Mouse (Mus musculus): ENCODE results near the gene Spag17.

The Spag17 gene

GRCm38 (mm10) chr3:99965863-99966262, 80.7 kb downstream of the Spag17 start:
- DNase-seq (ENCODE audit: low spot score): no peak

- DNase-seq (ENCODE audit: low spot score): no peak
Measured at GRCm38 (mm10) chr3:99966285-99966684, 81.1 kb downstream of the Spag17 start.

GRCm38 (mm10) chr3:99970766-99971165, 85.6 kb downstream of the Spag17 start:
- no peak for DNase-seq (ENCODE audit: low spot score)

GRCm38 (mm10) chr3:99981046-99981445, 95.8 kb downstream of the Spag17 start:
- DNase-seq (ENCODE audit: low spot score): no peak

GRCm38 (mm10) chr3:100004676-100005075, 119.5 kb downstream of the Spag17 start:
- DNase-seq (ENCODE audit: low spot score): no peak

GRCm38 (mm10) chr3:100009807-100010206, 124.6 kb downstream of the Spag17 start:
- DNase-seq (ENCODE audit: low spot score): no peak

GRCm38 (mm10) chr3:100014110-100014509, 128.9 kb downstream of the Spag17 start:
- DNase-seq (ENCODE audit: low spot score): no peak

- DNase-seq (ENCODE audit: low spot score): no peak
Measured at GRCm38 (mm10) chr3:100031291-100031690, 146.1 kb downstream of the Spag17 start.

GRCm38 (mm10) chr3:100032969-100033368, 147.8 kb downstream of the Spag17 start:
- no peak for DNase-seq (ENCODE audit: low spot score)

- no peak for DNase-seq (ENCODE audit: low spot score)
Measured at GRCm38 (mm10) chr3:100034366-100034956, 149.3 kb downstream of the Spag17 start.

GRCm38 (mm10) chr3:100035097-100035496, 149.9 kb downstream of the Spag17 start:
- DNase-seq (ENCODE audit: low spot score): no peak

- DNase-seq (ENCODE audit: low spot score): no peak
Measured at GRCm38 (mm10) chr3:100036846-100037245, 151.6 kb downstream of the Spag17 start.

GRCm38 (mm10) chr3:100074406-100074805, 189.2 kb downstream of the Spag17 start:
- no peak for DNase-seq (ENCODE audit: low spot score)

GRCm38 (mm10) chr3:100102386-100103092, 217.3 kb downstream of the Spag17 start:
- DNase-seq (ENCODE audit: low spot score): no peak

GRCm38 (mm10) chr3:100106736-100107135, 221.5 kb downstream of the Spag17 start:
- no peak for DNase-seq (ENCODE audit: low spot score)

GRCm38 (mm10) chr3:100118681-100119080, 233.5 kb downstream of the Spag17 start:
- no peak for DNase-seq (ENCODE audit: low spot score)

- no peak for DNase-seq (ENCODE audit: low spot score)
Measured at GRCm38 (mm10) chr3:100121961-100122360, 236.8 kb downstream of the Spag17 start.

- DNase-seq (ENCODE audit: low spot score): no peak
Measured at GRCm38 (mm10) chr3:100122445-100122844, 237.2 kb downstream of the Spag17 start.

- no peak for DNase-seq (ENCODE audit: low spot score)
Measured at GRCm38 (mm10) chr3:100160682-100161445, 275.7 kb downstream of the Spag17 start.

GRCm38 (mm10) chr3:100161665-100162314, 276.6 kb downstream of the Spag17 start:
- DNase-seq (ENCODE audit: low spot score): no peak

- peak; percentile 72 for DNase-seq (ENCODE audit: low spot score)
Measured at GRCm38 (mm10) chr3:100162315-100163105, 277.3 kb downstream of the Spag17 start, which contains the start of the genes Gdap2 and Wdr3. Gene Gdap2 (plus strand): TSS chr3:100162381. Gene Wdr3 (minus strand): TSS chr3:100162407.

- DNase-seq (ENCODE audit: low spot score): no peak
Measured at GRCm38 (mm10) chr3:100163556-100163955, 278.4 kb downstream of the Spag17 start.

Measured in urinary bladder, postnatal 10 days (tissue).